Mouse (Mus musculus): ENCODE results near the gene Ddit4. TPM values are rescaled to one million over a fixed set of nuclear protein-coding genes. Genes with fewer than 3 reads are reported as not detected.

Gene Ddit4
- total and polyA plus RNA-seq, 3 experiments = 39.5 to 136 (median 50.6) TPM

GRCm38 (mm10) chr10:59952152-59952780 lies 632 bp upstream of the Ddit4 start:
- Histone ChIP-seq H3K36me3 (replicated peaks in 1 of 2; ENCODE audit: control insufficient read depth in 1 of 2, insufficient read depth in 1 of 2, low read length in 1 of 2) (peaks cover 8 to 21% of the 10 kb centered on the region in 2 experiments), H3K4me2 (ENCODE audit: insufficient read depth, low read depth, poor library complexity, severe bottlenecking) (peak overlapping the region; percentile 47), H3K9ac (ENCODE audit: insufficient read depth, low read depth) (peak overlapping the region; percentile 63), H3K27me3 (replicated peaks) (no peaks in the 10 kb centered on the region), H3K79me2 (replicated peaks; ENCODE audit: control insufficient read depth, extremely low read depth, insufficient read depth, poor library complexity, severe bottlenecking) (peaks cover 21% of the 10 kb centered on the region), H3K4me3 (replicated peaks in 1 of 3; ENCODE audit: low read depth in 2 of 3, low read length in 2 of 3, poor library complexity in 1 of 3) (peak overlapping the region; percentile 67 to 96 (median 77)), H3K27ac (ENCODE audit: insufficient read depth, low read depth) (peak overlapping the region; percentile 92), H3K4me1 (ENCODE audit: control insufficient read depth in 1 of 2, insufficient read depth in 2 of 2) (peaks cover 8 to 36% of the 10 kb centered on the region in 2 experiments), H3K9me3 (replicated peaks; ENCODE audit: low read length) (no peaks in the 10 kb centered on the region)
- dilution Hi-C loops (cut with MboI; ENCODE audit: extremely low pct_ligation_motif_present, extremely low pct_unique_long_range_greater_than_20kb, low sequenced_read_pairs) = no loop called here
- in situ Hi-C loops (cut with MboI; ENCODE audit: low pct_ligation_motif_present, low pct_unique_long_range_greater_than_20kb, low sequenced_read_pairs) = loop anchor here (5.0 kb wide), 1 partner anchor 55 kb away; no protein-coding TSS in a partner anchor
- peak; percentile 57 for DNase-seq (ENCODE audit: extremely low read depth)
- TF ChIP-seq NELFE (IDR thresholded peaks at IDR 0.05; ENCODE audit: low read depth, low read length) (0 out of 2 replicates have a peak, but pooled peaks have one; percentile 33), MAZ (IDR thresholded peaks at IDR 0.05; ENCODE audit: low read depth, low read length) (peak; percentile 73; the same call in 1 of the 2 replicates), ETS1 (conservative IDR thresholded peaks at IDR 0.05; ENCODE audit: low read depth, low read length) (peak; percentile 20; the same call in 1 of the 2 replicates), MXI1 (IDR thresholded peaks at IDR 0.05; ENCODE audit: low read depth, low read length) (peak; percentile 76; the same call in 1 of the 2 replicates), MAFK (IDR thresholded peaks at IDR 0.05; ENCODE audit: insufficient replicate concordance, low read length) (no peak), UBTF (IDR thresholded peaks at IDR 0.05; ENCODE audit: low read depth, low read length) (peak; percentile 30; the same call in 1 of the 2 replicates), ZMIZ1 (IDR thresholded peaks at IDR 0.05; ENCODE audit: low read depth, low read length) (peak; percentile 49; the same call in 1 of the 2 replicates), GABPA (IDR thresholded peaks at IDR 0.05; ENCODE audit: insufficient replicate concordance, low read depth, low read length) (no peak), SMC3 (IDR thresholded peaks at IDR 0.05; ENCODE audit: low read depth, low read length) (peak; percentile 2; the same call in 1 of the 2 replicates), SIN3A (IDR thresholded peaks at IDR 0.05; ENCODE audit: low read length) (peak; percentile 71), BHLHE40 (IDR thresholded peaks at IDR 0.05; ENCODE audit: low read depth, low read length) (peak; percentile 74), MYC (IDR thresholded peaks at IDR 0.05; ENCODE audit: low read depth, low read length) (0 out of 2 replicates have a peak, but pooled peaks have one; percentile 26), E2F4 (IDR thresholded peaks at IDR 0.05; ENCODE audit: insufficient replicate concordance, low read depth, low read length) (no peak), TBP (conservative IDR thresholded peaks at IDR 0.05; ENCODE audit: low read depth, low read length) (no peak), CTCF (conservative IDR thresholded peaks at IDR 0.05 in 1 of 2, IDR thresholded peaks at IDR 0.05 in 1 of 2; ENCODE audit: low read depth in 2 of 2, low read length in 2 of 2) (0 out of 4 replicates have a peak, but pooled peaks of 1 of the 2 experiments have one; percentile 2), MAX (IDR thresholded peaks at IDR 0.05; ENCODE audit: low read length) (peak; percentile 43; the same call in 1 of the 2 replicates), IRF4 (IDR thresholded peaks at IDR 0.05; ENCODE audit: low read depth, low read length) (0 out of 2 replicates have a peak, but pooled peaks have one; percentile 16), RCOR1 (conservative IDR thresholded peaks at IDR 0.05; ENCODE audit: low read depth, low read length) (peak; percentile 38; the same call in 1 of the 2 replicates), RAD21 (IDR thresholded peaks at IDR 0.05; ENCODE audit: low read depth, low read length) (no peak; the same call in 1 of the 2 replicates), EP300 (IDR thresholded peaks at IDR 0.05; ENCODE audit: low read length) (0 out of 2 replicates have a peak, but pooled peaks have one; percentile 28), POLR2A (IDR thresholded peaks at IDR 0.05; ENCODE audit: low read depth, low read length) (0 out of 2 replicates have a peak, but pooled peaks have one; percentile 10), ELF1 (IDR thresholded peaks at IDR 0.05; ENCODE audit: low read depth, low read length) (0 out of 2 replicates have a peak, but pooled peaks have one; percentile 30)
